Mouse (Mus musculus) left cerebral cortex, adult 18-20 months (tissue): Measurements from ENCODE around the gene Zfp598. TPM values are rescaled to one million over a fixed set of nuclear protein-coding genes. Genes with fewer than 3 reads are reported as not detected.
"Not testable (repeated sequence)": the region's sequence is repeated elsewhere in the genome, so short reads cannot be mapped to it uniquely, and the experiment has no call there.

Experiments
- DNase-seq, 2 experiments: peaks; one replicate each; pipeline ENCODE4 v3.0.0; 2021 to 2022; ENCODE audit warnings: low spot score in 2 of 2, mixed read lengths in 1 of 2
- total RNA-seq, 2 experiments: library from RNA; stranded (reverse); gene quantifications; 2 replicates each; pipeline ENCODE4 v1.2.3; 2021

The Zfp598 gene
- total RNA-seq, 2 experiments from 2014 or later: 41.4 to 45.5 TPM

GRCm38 (mm10) chr17:24686514-24686913 lies 17.0 kb downstream of the Zfp598 start:
- DNase-seq: no peak

- peak in 1 of 2 experiments; percentile 28 for DNase-seq
Measured at GRCm38 (mm10) chr17:24687146-24687595, 17.7 kb downstream of the Zfp598 start.

GRCm38 (mm10) chr17:24687599-24687998 lies 18.1 kb downstream of the Zfp598 start:
- no peak for DNase-seq

- DNase-seq: peak; percentile 50 to 61
Measured at GRCm38 (mm10) chr17:24689251-24690081, 20.0 kb downstream of the Zfp598 start, which contains the start of gene Syngr3. TSS of gene Syngr3 (minus strand) at chr17:24689955.

GRCm38 (mm10) chr17:24692385-24692784 lies 22.9 kb downstream of the Zfp598 start:
- DNase-seq: no peak

- DNase-seq: no peak
Measured at GRCm38 (mm10) chr17:24695326-24696010, 26.0 kb downstream of the Zfp598 start.

- DNase-seq: peak; percentile 83 to 89
Measured at GRCm38 (mm10) chr17:24696011-24696697, 26.7 kb downstream of the Zfp598 start, which contains the start of the genes Gfer and Noxo1. TSS of gene Gfer (minus strand) at chr17:24696156. TSS of gene Noxo1 (plus strand) at chr17:24696234.

- no peak for DNase-seq
Measured at GRCm38 (mm10) chr17:24697985-24698384, 28.5 kb downstream of the Zfp598 start.

GRCm38 (mm10) chr17:24698715-24699114 lies 29.2 kb downstream of the Zfp598 start:
- DNase-seq: no peak

- no peak for DNase-seq
Measured at GRCm38 (mm10) chr17:24699473-24699872, 30.0 kb downstream of the Zfp598 start.

GRCm38 (mm10) chr17:24701251-24701650 lies 31.8 kb downstream of the Zfp598 start:
- DNase-seq: no peak

GRCm38 (mm10) chr17:24705821-24706220 lies 36.3 kb downstream of the Zfp598 start:
- DNase-seq: no peak

GRCm38 (mm10) chr17:24706982-24707800 lies 37.7 kb downstream of the Zfp598 start, which contains the start of gene Tbl3:
TSS of gene Tbl3 (minus strand) at chr17:24707660.
- DNase-seq: peak; percentile 96 to 98

- DNase-seq: no peak
Measured at GRCm38 (mm10) chr17:24707801-24708425, 38.4 kb downstream of the Zfp598 start.

GRCm38 (mm10) chr17:24708646-24709045 lies 39.2 kb downstream of the Zfp598 start:
- DNase-seq: no peak

- DNase-seq: no peak
Measured at GRCm38 (mm10) chr17:24715556-24715955, 46.1 kb downstream of the Zfp598 start.

- DNase-seq: no peak
Measured at GRCm38 (mm10) chr17:24716166-24716682, 46.7 kb downstream of the Zfp598 start.

GRCm38 (mm10) chr17:24717943-24718342 lies 48.5 kb downstream of the Zfp598 start, which contains the start of the genes Rnf151 and Rps2:
TSS of gene Rnf151 (minus strand) at chr17:24718063.
TSS of gene Rps2 (plus strand) at chr17:24718116.
- no peak for DNase-seq

- not testable (repeated sequence) for DNase-seq
Measured at GRCm38 (mm10) chr17:24718938-24719337, 49.5 kb downstream of the Zfp598 start.
